Mouse (Mus musculus) forebrain, postnatal 0 days (tissue): ENCODE measurements at regions not wholly inside any gene's neighbourhood (a gene's known extent, or its start where the extent isn't known, plus 50 kb on each side); places are given as distances from the start of the nearest gene placed in this dataset.

Experiments used
- ATAC-seq: fragments of 200-750 bp; cut with Nextera tagmentation; 2 replicates; pipeline ENCODE4 v1.8.0; 2017; ENCODE audit warnings: mild to moderate bottlenecking, moderate library complexity
- DNase-seq: peaks from one replicate; pipeline ENCODE4 v3.0.0-alpha.2; 2015
- H3K27ac ChIP-seq: fragments of 300-500 bp; sonication (generic); 2 replicates; pipeline ENCODE4 v1.5.1; 2014; ENCODE audit warnings: low read depth, mild to moderate bottlenecking, antibody characterized with exemption, low read length, moderate library complexity, mixed read lengths
- H3K27me3 ChIP-seq: fragments of 300-500 bp; sonication (generic); 2 replicates; pipeline ENCODE4 v1.6.1; 2014; ENCODE audit warnings: mild to moderate bottlenecking, low read length, mixed read lengths; ENCODE audit not compliant: insufficient read depth
- H3K36me3 ChIP-seq: fragments of 300-500 bp; sonication (generic); 2 replicates; pipeline ENCODE4 v1.6.1; 2014; ENCODE audit warnings: mild to moderate bottlenecking, moderate library complexity; ENCODE audit not compliant: insufficient read depth
- H3K4me1 ChIP-seq: fragments of 300-500 bp; sonication (generic); 2 replicates; pipeline ENCODE4 v1.6.1; 2014; ENCODE audit warnings: antibody characterized with exemption; ENCODE audit not compliant: insufficient read depth
- H3K4me2 ChIP-seq: fragments of 300-500 bp; sonication (generic); 2 replicates; pipeline ENCODE4 v1.6.1; 2014; ENCODE audit warnings: low read depth, mild to moderate bottlenecking, moderate library complexity
- H3K4me3 ChIP-seq: fragments of 300-500 bp; sonication (generic); 2 replicates; pipeline ENCODE4 v1.5.1; 2014; ENCODE audit warnings: low read depth, low read length, mixed read lengths
- H3K9ac ChIP-seq: fragments of 300-500 bp; sonication (generic); 2 replicates; pipeline ENCODE4 v1.6.1; 2014; ENCODE audit warnings: mild to moderate bottlenecking
- H3K9me3 ChIP-seq: fragments of 300-500 bp; sonication (generic); 2 replicates; pipeline ENCODE4 v1.6.1; 2016; ENCODE audit warnings: low read length
- CTCF ChIP-seq: sonication (generic); IDR thresholded peaks from 2 replicates; pipeline ENCODE4 v1.5.1; 2016; ENCODE audit warnings: antibody characterized with exemption, control low read depth, low read depth
- WGBS: fragments of 180-500 bp; shearing (Covaris S2); extraction: QIAGEN DNeasy Blood & Tissue Kit; methylation state at CpG from one replicate; pipeline ENCODE4 v1.1.7; 2014; 5-methylcytosine and 5-hydroxymethylcytosine counted together

- H3K36me3 ChIP-seq, result no peaks in the 10 kb centered on the region
- H3K27me3 ChIP-seq, result no peaks in the 10 kb centered on the region
- H3K9me3 ChIP-seq, result no peaks in the 10 kb centered on the region
- DNase-seq (no peak), ATAC-seq (no peak)
- H3K4me1 ChIP-seq, result 0 out of 2 replicates have a peak, but pooled peaks cover 6% of the 10 kb centered on the region
- H3K4me2 ChIP-seq, result no peak overlapping the region
- no peak for TF ChIP-seq CTCF
- H3K27ac ChIP-seq, result no peak overlapping the region
- H3K4me3 ChIP-seq, result no peak overlapping the region
- H3K9ac ChIP-seq, result no peak overlapping the region
- 90% methylated on average over 10 of the region's 10 CpGs for WGBS
Observed at GRCm38 (mm10) chr3:50886336-50886735, 337.9 kb upstream of the Noct start.

- no peak for ATAC-seq
- Histone ChIP-seq H3K27ac (no peak overlapping the region), H3K9ac (no peak overlapping the region), H3K9me3 (no peaks in the 10 kb centered on the region), H3K4me2 (no peak overlapping the region), H3K4me3 (no peak overlapping the region), H3K36me3 (no peaks in the 10 kb centered on the region), H3K27me3 (no peaks in the 10 kb centered on the region), H3K4me1 (0 out of 2 replicates have a peak, but pooled peaks cover 1% of the 10 kb centered on the region)
- WGBS, result 46% methylated on average over 7 of the region's 7 CpGs
- no peak for TF ChIP-seq CTCF
- DNase-seq, result no peak
Observed at GRCm38 (mm10) chr3:50887002-50887401, 337.2 kb upstream of the Noct start.

- no peak for DNase-seq
- no peaks in the 10 kb centered on the region for H3K27me3 ChIP-seq
- ATAC-seq, result peak; percentile 34; the same call in 1 of the 2 replicates
- H3K27ac ChIP-seq, result no peak overlapping the region
- no peaks in the 10 kb centered on the region for H3K4me1 ChIP-seq
- H3K9me3 ChIP-seq, result no peaks in the 10 kb centered on the region
- no peaks in the 10 kb centered on the region for H3K36me3 ChIP-seq
- 73% methylated on average over 4 of the region's 4 CpGs for WGBS
- H3K4me3 ChIP-seq, result no peak overlapping the region
- no peak for TF ChIP-seq CTCF
- no peak overlapping the region for H3K9ac ChIP-seq
- H3K4me2 ChIP-seq, result no peak overlapping the region
Observed at GRCm38 (mm10) chr3:50888571-50889210, 335.6 kb upstream of the Noct start.

GRCm38 (mm10) chr3:50890537-50890936, 333.7 kb upstream of the Noct start:
- TF ChIP-seq CTCF, result no peak
- no peak for DNase-seq
- 86% methylated on average over 8 of the region's 8 CpGs for WGBS
- no peak overlapping the region for H3K9ac ChIP-seq
- ATAC-seq, result no peak
- H3K4me3 ChIP-seq, result no peak overlapping the region
- H3K27me3 ChIP-seq, result no peaks in the 10 kb centered on the region
- no peaks in the 10 kb centered on the region for H3K9me3 ChIP-seq
- H3K4me1 ChIP-seq, result no peaks in the 10 kb centered on the region
- no peaks in the 10 kb centered on the region for H3K36me3 ChIP-seq
- no peak overlapping the region for H3K4me2 ChIP-seq
- H3K27ac ChIP-seq, result no peak overlapping the region

- no peaks in the 10 kb centered on the region for H3K27me3 ChIP-seq
- DNase-seq (no peak), ATAC-seq (no peak)
- no peaks in the 10 kb centered on the region for H3K9me3 ChIP-seq
- H3K9ac ChIP-seq, result no peak overlapping the region
- H3K27ac ChIP-seq, result 0 out of 2 replicates have a peak overlapping the region, but pooled peaks have one; percentile 35
- no peaks in the 10 kb centered on the region for H3K36me3 ChIP-seq
- no peak overlapping the region for H3K4me2 ChIP-seq
- no peak overlapping the region for H3K4me3 ChIP-seq
- H3K4me1 ChIP-seq, result peaks cover 4% of the 10 kb centered on the region; the same call in 1 of the 2 replicates
- WGBS, result 69% methylated on average over 9 of the region's 9 CpGs
- TF ChIP-seq CTCF, result no peak
Observed at GRCm38 (mm10) chr3:50898179-50898578, 326.1 kb upstream of the Noct start.

- no peaks in the 10 kb centered on the region for H3K36me3 ChIP-seq
- no peak overlapping the region for H3K4me2 ChIP-seq
- H3K27ac ChIP-seq, result no peak overlapping the region
- TF ChIP-seq CTCF, result no peak
- no peak for ATAC-seq
- 70% methylated on average over 7 of the region's 7 CpGs for WGBS
- H3K9ac ChIP-seq, result no peak overlapping the region
- H3K4me3 ChIP-seq, result no peak overlapping the region
- no peak for DNase-seq
- peaks cover 13% of the 10 kb centered on the region; the same call in 1 of the 2 replicates for H3K4me1 ChIP-seq
- H3K27me3 ChIP-seq, result no peaks in the 10 kb centered on the region
- H3K9me3 ChIP-seq, result no peaks in the 10 kb centered on the region
Observed at GRCm38 (mm10) chr3:50899830-50900350, 324.4 kb upstream of the Noct start.

- H3K9ac ChIP-seq, result no peak overlapping the region
- no peak overlapping the region for H3K4me2 ChIP-seq
- H3K4me3 ChIP-seq, result no peak overlapping the region
- H3K9me3 ChIP-seq, result no peaks in the 10 kb centered on the region
- TF ChIP-seq CTCF, result no peak
- no peak for DNase-seq
- ATAC-seq, result no peak
- H3K27ac ChIP-seq, result no peak overlapping the region
- H3K36me3 ChIP-seq, result no peaks in the 10 kb centered on the region
- no peaks in the 10 kb centered on the region for H3K27me3 ChIP-seq
- H3K4me1 ChIP-seq, result peaks cover 15% of the 10 kb centered on the region; the same call in 1 of the 2 replicates
- WGBS, result 88% methylated on average over 9 of the region's 9 CpGs
Observed at GRCm38 (mm10) chr3:50900566-50900965, 323.7 kb upstream of the Noct start.
